Mouse (Mus musculus): ENCODE data around the gene Fam124b. TPM values are rescaled to one million over a fixed set of nuclear protein-coding genes. Genes with fewer than 3 reads are reported as not detected.

The Fam124b gene
- total RNA-seq, 2 experiments from 2014 or later: 1.3 to 5.2 TPM

- no peak for DNase-seq (ENCODE audit: low spot score)
Measured at GRCm38 (mm10) chr1:80180767-80181413, 37.4 kb downstream of the Fam124b start.

GRCm38 (mm10) chr1:80180128-80180527 is 38.1 kb downstream of the Fam124b start:
- no peak for DNase-seq (ENCODE audit: low spot score)
- intact Hi-C loops (cut with DNase I): loop anchor here (2.0 kb wide), 2 partner anchors 63 to 333 kb away; no protein-coding TSS in a partner anchor

More at GRCm38 (mm10) chr1:80180767-80181413, 37.4 kb downstream of the Fam124b start:
- intact Hi-C loops (cut with DNase I): loop anchor here (1.0 to 2.0 kb wide), 3 partner anchors 62 to 332 kb away; no protein-coding TSS in a partner anchor

GRCm38 (mm10) chr1:80177651-80178382 is 40.5 kb downstream of the Fam124b start:
- DNase-seq (ENCODE audit: low spot score): no peak
- intact Hi-C loops (cut with DNase I): loop anchor here (2.0 kb wide), 1 partner anchor 391 kb away; no protein-coding TSS in a partner anchor

DNA sequence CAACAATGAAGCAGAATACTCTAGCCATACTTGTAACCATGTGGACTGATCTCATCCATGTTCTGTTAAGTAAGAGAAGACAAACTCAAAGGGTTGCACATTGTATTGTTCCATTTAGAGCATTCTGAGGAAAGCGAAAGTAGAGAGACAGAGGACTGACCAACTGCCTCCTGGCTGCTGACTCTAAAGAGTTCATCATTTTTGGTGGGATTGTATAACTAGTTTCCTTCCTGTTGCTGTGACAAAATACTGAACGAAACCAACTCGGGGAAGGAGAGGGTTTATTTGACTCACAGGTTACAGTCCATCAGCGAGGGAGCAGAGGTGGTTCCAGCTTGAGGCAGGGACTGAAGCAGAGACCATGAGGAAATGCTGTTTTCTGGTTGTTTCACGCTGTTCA is 50.6 kb downstream of the Fam124b start:
- intact Hi-C loops (cut with DNase I): no loop called here
- DNase-seq (ENCODE audit: low spot score): no peak

DNA sequence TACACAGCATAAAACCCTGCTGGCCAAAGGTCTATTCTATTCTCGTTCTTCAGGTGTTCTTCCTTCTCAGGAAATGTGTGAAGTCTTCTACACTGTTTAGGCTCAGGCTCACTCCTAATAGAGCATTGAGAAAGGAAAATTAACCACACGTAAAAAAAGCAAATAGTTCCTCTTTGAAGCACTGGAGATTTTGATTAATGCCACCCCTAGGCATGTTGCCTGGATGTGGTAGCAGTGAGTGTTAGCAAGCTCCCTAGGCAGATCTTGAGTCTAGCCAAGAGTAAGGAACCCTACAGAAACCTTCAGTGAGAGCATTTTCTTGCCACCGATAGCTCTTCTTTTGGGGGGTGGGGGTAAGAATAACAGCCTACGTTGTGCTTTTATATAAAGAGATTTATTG is 51.7 kb downstream of the Fam124b start:
- intact Hi-C loops (cut with DNase I): no loop called here
- DNase-seq (ENCODE audit: low spot score): no peak

- DNase-seq (ENCODE audit: low spot score): no peak
- intact Hi-C loops (cut with DNase I): no loop called here
Measured at GRCm38 (mm10) chr1:80165391-80165790, 52.9 kb downstream of the Fam124b start.

- no peak for DNase-seq (ENCODE audit: low spot score)
- intact Hi-C loops (cut with DNase I): no loop called here
Measured at GRCm38 (mm10) chr1:80162943-80163342, 55.3 kb downstream of the Fam124b start.

DNA sequence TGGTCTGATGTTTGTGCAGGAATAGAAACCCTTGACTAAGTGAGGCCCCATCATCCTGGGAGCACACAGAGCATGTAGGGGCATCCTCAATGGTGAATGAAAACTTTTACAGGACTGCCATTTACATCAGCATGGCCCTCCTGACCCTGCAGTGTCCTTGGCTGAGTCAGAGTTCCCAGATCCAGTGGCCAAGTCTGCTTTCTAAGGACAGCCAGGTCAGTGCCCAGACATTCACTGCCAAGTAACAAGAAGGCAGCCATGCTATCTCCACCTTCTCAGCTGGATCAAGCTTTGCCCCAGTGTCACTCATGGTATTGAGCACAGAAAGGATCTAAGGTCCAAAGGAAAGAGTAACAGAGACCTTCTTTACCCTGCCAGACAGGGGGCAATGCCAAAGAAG is 58.7 kb downstream of the Fam124b start:
- intact Hi-C loops (cut with DNase I): no loop called here
- no peak for DNase-seq (ENCODE audit: low spot score)

DNA sequence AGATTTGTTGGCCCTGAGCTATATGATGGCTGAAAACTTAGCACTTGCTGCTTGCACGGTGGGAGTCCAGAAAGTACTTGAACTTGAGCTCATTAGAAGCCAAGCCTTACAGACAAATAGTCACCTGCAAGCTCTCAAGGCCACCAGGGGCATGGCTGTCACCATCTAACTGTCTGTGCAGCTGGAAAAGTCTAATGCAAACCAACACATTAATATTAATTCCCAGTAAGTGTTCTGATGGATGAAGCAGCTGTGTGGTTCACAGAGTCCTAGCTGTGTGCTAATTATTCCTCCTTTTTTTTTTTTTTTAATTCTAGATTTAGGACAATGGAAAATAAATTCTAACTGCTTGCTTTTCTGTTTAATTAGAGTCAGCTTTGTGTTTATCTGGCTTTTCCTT is 63.4 kb downstream of the Fam124b start:
- DNase-seq (ENCODE audit: low spot score): no peak
- intact Hi-C loops (cut with DNase I): no loop called here

DNA sequence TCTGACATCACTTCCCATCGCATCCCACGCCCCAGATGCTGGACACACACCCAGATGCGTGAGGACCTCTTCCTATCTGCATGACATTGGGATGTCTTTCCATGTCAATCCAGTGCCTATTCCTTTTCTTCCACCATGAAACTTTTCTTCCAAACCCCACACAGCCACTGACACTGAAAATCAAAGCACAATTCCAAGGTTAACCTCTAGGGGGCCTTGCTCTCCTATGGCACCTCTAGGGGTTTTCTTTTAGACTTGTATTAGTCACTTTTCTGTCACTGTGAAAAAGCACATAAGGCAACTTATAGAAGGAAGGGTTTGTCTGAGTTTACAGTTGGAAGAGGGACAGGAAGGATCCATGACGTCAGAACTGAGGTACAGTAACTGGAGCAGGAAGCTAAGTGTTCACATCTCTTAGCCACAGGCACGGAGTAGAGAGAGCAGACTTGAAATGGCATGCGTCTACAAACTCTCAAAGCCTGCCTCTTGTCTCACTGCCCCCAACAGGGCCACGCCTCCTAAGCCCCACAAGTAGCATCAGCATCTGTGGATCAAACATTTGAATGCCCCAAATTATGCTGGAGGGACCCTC is 65.1 kb downstream of the Fam124b start:
- intact Hi-C loops (cut with DNase I): no loop called here
- DNase-seq (ENCODE audit: low spot score): no peak

DNA sequence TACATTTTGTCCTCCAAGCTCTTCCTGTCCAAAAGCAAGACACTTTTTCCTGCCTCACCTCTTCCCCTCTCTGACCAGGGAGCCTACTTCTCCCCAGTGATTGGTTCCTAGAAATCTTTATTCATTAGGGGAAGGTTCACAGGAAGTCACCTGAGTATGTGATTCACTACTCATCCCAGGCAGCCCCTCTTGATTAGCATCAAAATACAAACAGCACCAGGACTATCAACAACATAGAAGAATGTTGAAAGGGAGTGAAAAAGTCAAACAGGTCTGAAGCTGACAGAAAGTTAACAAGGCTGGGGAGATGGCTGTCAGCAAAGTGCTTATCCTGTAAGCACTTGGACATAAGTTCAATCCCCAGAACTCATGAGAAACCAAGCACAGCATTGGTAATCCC is 67.6 kb downstream of the Fam124b start:
- DNase-seq (ENCODE audit: low spot score): no peak
- intact Hi-C loops (cut with DNase I): no loop called here

Other genes with a start within 250 kb of the Fam124b start
- 100 to 1,000 TPM; 123 to 136 TPM for gene Cul3, start 122.0 kb upstream of the Fam124b start, total RNA-seq (2021)
- not detected for gene Gm45261, start 243.0 kb upstream of the Fam124b start, total RNA-seq (2021)